Mouse (Mus musculus): Measurements from ENCODE around the gene Cxcl3.

Cxcl3 gene

GRCm38 (mm10) chr5:90785659-90786588, at the start of gene Cxcl3:
Gene Cxcl3 (plus strand): TSS chr5:90786103.
- in situ Hi-C loops (cut with MboI; ENCODE audit: low sequenced_read_pairs) = loop anchor here (10.0 kb wide), 1 partner anchor 131 kb away; no protein-coding TSS in a partner anchor

DNA sequence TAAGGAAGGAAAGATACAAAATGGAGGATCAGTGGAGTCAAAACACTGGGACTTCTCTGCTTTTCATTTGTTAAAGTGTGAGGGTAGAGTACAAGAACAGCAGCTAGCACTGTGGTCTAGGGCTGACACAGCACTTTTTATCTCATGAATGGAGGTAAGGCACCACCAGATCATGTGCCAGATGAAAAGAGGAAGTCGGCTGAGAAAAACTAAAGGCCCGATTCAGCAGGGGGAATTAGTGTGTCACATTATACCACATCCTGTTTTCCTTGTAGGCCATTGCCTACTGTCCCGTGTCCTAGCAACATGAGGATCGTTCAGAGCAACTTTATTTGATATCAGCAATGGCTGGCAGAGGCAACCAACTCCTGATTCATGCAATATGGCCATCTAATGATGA, 43.9 kb upstream of the Cxcl3 start:
- in situ Hi-C loops (cut with MboI; ENCODE audit: low sequenced_read_pairs) = no loop called here

DNA sequence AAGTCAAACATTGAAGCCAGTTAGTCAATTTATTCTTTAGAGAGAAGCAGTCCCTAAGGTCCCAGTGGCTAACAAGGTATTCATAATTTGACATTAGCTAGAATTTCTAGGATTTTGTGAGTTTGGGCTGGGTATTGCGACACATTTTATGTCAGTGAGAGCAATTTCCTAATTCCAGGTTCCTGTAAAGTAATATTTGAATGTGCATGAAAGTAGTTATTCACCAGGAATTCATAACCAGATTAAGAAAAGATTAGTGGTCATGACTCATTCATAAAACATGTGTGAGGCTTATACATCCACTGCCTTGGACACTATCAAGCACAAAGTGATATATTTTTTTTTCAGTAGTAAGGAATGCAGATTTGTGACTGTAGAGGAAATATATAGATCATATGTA, 32.0 kb upstream of the Cxcl3 start:
- in situ Hi-C loops (cut with MboI; ENCODE audit: low sequenced_read_pairs) = no loop called here

GRCm38 (mm10) chr5:90758020-90758605, 27.8 kb upstream of the Cxcl3 start:
- in situ Hi-C loops (cut with MboI; ENCODE audit: low sequenced_read_pairs) = no loop called here

DNA sequence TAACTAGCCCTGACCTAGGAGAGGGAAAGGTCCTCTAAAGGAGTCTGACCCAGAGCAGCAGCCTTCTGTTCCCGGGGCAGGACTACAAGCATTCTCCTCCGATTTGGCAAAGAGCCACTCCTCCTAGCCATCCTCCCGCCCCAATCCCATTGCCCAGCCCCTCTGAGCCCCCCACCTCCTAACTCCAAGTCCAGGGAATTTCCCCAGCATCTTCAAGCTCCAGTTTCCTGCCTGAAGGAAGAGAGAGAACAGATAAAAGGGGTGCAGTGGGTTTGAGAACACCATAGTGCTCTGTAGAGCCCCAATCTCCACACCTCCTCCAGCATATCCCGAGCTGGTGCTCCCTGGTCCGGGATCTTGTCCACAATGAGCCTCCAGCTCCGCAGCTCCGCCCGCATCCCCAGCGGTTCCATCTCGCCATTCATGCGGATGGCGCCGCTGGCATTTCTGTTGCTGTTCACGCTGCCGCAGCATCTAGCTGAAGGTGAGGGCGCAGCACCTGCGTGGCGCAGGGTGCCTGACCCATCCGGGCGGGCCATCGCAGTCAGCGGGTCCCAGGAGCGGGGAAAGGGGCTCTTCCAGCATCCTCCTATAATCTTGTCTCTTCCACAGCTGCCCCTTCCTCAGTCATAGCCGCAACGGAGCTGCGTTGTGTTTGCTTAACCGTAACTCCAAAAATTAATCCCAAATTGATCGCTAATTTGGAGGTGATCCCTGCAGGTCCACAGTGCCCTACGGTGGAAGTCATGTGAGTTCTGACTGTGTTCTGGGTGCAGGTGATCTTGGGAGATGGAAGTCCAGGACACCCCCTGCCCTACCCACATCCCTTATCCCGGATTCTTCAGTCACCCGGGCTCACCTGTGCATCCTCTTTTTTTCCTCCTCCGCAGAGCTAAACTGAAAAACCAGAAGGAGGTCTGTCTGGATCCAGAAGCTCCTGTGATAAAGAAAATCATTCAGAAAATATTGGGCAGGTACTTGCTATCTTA, 26.5 kb upstream of the Cxcl3 start, which contains the start of gene Cxcl5:
Gene Cxcl5 (plus strand): TSS at position 284 of the 989 bp plus-strand sequence.
- in situ Hi-C loops (cut with MboI; ENCODE audit: low sequenced_read_pairs) = no loop called here

- in situ Hi-C loops (cut with MboI; ENCODE audit: low sequenced_read_pairs) = no loop called here
Observed at GRCm38 (mm10) chr5:90760303-90760702, 25.6 kb upstream of the Cxcl3 start.

DNA sequence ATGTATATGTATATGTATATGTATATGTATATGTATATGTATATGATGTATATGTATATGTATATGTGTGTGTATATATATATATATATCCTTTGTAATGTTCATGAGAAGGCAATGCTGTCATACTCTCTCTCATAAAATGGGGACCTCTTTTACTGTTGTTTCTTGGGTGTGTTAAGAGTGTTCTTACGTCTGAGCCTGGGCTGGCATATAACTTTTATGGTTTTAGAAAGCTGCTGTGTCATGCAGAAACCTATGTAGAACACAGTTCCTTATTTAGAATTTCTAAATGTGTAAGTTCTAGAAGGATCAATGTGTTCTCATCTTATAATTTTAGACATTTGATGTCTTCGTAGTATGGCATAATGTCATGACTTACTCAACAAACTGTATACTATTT, 25.1 kb upstream of the Cxcl3 start:
- in situ Hi-C loops (cut with MboI; ENCODE audit: low sequenced_read_pairs) = no loop called here

GRCm38 (mm10) chr5:90761834-90762233, 24.1 kb upstream of the Cxcl3 start:
- in situ Hi-C loops (cut with MboI; ENCODE audit: low sequenced_read_pairs) = no loop called here

DNA sequence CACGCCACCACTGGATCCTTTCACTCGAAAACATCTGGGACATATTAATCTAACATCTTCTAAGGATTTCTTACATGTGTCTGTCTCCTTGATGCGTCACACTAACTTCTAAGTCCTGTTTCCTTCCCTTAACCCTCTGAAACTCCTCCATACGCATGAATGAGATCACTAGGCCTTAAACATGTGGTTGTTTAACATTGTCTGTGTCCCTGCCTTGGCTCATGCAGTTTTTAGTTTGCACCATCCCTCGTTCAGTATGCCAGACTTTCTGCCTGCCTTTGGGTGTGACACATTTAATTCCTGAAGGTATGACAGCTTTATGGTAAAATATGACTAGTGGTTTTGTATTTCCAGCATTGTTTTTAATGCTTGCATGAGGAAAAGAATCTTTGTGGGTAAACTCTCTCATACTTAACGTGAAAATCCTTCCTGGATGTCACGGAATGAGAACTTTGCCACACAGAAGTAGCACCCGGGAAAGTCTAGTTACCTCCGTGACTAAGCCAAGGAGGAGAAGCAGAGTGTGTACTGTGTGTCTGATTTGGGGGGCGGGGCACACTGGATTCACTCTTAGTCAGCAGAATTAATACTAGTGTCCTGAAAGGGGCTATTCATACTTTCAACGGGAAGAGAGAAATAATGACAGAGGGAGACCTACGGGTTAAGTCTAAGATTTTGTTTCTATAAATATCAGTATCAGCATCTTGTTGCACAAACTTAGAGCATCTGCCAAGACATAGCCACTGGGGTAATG, 21.8 kb upstream of the Cxcl3 start:
- in situ Hi-C loops (cut with MboI; ENCODE audit: low sequenced_read_pairs) = no loop called here

DNA sequence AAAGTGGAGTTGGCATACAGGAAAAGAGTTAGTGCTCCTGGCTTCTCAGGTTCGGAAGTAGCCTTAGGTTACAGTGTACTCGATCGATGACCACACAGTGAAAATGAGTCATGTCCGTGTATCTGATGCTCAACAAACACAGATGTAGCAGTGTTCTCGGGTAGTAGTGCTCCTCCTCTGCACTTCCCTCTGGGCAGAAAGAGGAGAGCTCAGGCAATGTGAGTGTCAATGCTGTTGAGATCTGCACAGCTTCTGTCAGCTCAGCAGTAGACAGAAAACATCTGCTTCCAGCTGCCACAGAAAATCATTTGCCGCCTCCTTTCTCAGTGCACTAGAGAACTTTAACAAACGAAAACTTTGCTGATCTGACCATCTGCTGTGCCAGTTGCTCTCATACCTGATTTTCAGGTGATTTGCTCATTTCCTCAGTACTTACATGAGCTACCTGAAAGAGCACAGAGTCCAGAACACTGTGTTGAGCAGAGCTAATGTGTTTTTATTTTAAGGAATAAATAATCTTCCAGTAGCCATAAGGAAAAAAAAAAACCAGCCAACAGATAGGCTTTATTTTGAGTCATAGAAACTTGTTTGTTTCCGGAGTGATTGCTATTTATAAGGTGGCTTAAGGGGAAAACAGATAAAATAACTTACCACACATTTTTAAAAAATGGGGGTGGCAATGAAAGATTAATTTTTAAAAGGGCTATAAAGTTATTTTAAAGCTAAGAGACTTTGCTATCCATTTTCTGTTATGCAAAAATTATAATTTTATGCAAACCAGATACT, 19.9 kb upstream of the Cxcl3 start:
- in situ Hi-C loops (cut with MboI; ENCODE audit: low sequenced_read_pairs) = no loop called here

- in situ Hi-C loops (cut with MboI; ENCODE audit: low sequenced_read_pairs) = no loop called here
Observed at GRCm38 (mm10) chr5:90768218-90768617, 17.7 kb upstream of the Cxcl3 start, which contains the start of gene Ppbp. Gene Ppbp (plus strand): TSS chr5:90768518.

DNA sequence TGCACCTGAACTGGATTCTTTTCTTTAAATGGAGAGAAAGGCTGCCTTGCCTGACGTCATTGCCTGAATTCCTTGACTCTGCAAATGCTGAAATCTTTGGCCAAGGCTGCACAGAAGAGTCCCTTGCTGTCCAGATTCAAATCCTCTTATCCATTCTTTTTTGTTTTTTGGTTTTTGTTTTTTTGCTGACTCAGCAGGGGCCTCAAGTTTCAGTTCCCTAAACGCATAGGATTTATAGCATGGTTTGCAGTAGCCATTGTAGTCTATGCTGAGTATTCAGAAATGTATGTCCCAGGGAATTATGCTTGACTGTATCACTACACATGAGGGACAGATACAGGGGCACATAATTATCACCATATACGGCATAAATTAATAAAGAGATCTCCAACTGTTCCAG, 14.5 kb upstream of the Cxcl3 start:
- in situ Hi-C loops (cut with MboI; ENCODE audit: low sequenced_read_pairs) = no loop called here

- in situ Hi-C loops (cut with MboI; ENCODE audit: low sequenced_read_pairs) = no loop called here
Observed at GRCm38 (mm10) chr5:90771880-90772653, 13.8 kb upstream of the Cxcl3 start, which contains the start of gene Pf4. Gene Pf4 (plus strand): TSS chr5:90772435.

- in situ Hi-C loops (cut with MboI; ENCODE audit: low sequenced_read_pairs) = no loop called here
Observed at GRCm38 (mm10) chr5:90775562-90775961, 10.3 kb upstream of the Cxcl3 start.

DNA sequence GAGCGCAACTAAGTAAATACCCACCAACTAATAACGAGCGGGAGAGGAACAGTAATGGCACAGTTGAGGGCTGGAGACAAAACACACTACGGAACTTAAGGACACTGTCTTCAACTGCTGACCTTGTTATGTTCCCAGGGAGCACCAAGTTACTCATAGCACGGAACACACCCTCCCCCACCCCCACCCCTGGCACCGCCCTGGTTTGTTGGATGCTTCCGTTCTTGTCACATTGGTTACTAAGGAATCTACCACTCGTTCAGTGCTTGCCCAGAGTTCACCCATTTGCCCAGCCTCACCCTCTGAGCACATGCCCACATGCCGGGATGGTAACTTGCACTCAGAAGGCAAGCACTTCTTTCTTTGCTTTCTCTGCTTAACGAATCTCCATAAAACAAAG, 8.3 kb upstream of the Cxcl3 start:
- in situ Hi-C loops (cut with MboI; ENCODE audit: low sequenced_read_pairs) = no loop called here

- in situ Hi-C loops (cut with MboI; ENCODE audit: low sequenced_read_pairs) = no loop called here
Observed at GRCm38 (mm10) chr5:90778856-90779255, 7.0 kb upstream of the Cxcl3 start.

GRCm38 (mm10) chr5:90783697-90784096, 2.2 kb upstream of the Cxcl3 start:
- in situ Hi-C loops (cut with MboI; ENCODE audit: low sequenced_read_pairs) = loop anchor here (10.0 kb wide), 1 partner anchor 129 kb away; no protein-coding TSS in a partner anchor

DNA sequence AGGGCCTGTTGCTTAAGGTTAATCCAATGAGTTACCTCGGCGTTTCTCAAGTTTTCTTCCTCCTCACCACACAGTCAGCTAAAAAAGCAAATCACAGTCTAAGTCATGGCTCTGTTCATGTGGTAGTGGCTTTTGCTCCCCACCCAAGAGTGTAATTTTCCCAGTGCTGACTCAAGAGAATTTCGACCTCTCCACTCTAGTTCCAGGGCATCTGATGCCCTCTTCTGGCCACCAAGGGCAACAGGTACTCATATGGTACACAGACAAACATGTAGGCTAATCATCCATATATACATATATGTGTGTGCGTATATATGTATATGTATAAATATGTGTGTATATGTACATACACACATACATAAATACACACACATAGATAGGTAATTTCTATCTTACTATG, 2.2 kb downstream of the Cxcl3 start:
- in situ Hi-C loops (cut with MboI; ENCODE audit: low sequenced_read_pairs) = loop anchor here (10.0 kb wide), 1 partner anchor 133 kb away; no protein-coding TSS in a partner anchor

All from CH12F3 (cell line).